Mouse (Mus musculus) gastrocnemius, postnatal 36 days (tissue): ENCODE measurements at regions not wholly inside any gene's neighbourhood (a gene's known extent, or its start where the extent isn't known, plus 50 kb on each side); places are given as distances from the start of the nearest gene placed in this dataset.

Experiments used
- DNase-seq, 2 experiments: peaks; one replicate each; pipeline ENCODE4 v3.0.0; 2022
- intact Hi-C: fragments of 180-260 bp; cut with DNase I; formaldehyde crosslinking; loops from one replicate; pipeline ENCODE4 v1.15.1; 2025

GRCm38 (mm10) chr16:52795184-52795583, 341.3 kb upstream of the Alcam start:
- intact Hi-C loops: no loop called here
- DNase-seq: no peak

- DNase-seq: no peak
- intact Hi-C loops: no loop called here
Measured at GRCm38 (mm10) chr16:52789946-52790345, 336.1 kb upstream of the Alcam start.

GRCm38 (mm10) chr16:52747744-52748143, 293.9 kb upstream of the Alcam start:
- intact Hi-C loops: no loop called here
- no peak for DNase-seq

- no peak for DNase-seq
- intact Hi-C loops: no loop called here
Measured at GRCm38 (mm10) chr16:52746186-52746585, 292.3 kb upstream of the Alcam start.

GRCm38 (mm10) chr16:52744720-52745119, 290.8 kb upstream of the Alcam start:
- no peak for DNase-seq
- intact Hi-C loops: no loop called here

- no peak for DNase-seq
- intact Hi-C loops: no loop called here
Measured at GRCm38 (mm10) chr16:52742166-52742565, 288.3 kb upstream of the Alcam start.

GRCm38 (mm10) chr16:52726120-52726844, 272.4 kb upstream of the Alcam start:
- no peak for DNase-seq
- intact Hi-C loops: no loop called here

- no peak for DNase-seq
- intact Hi-C loops: no loop called here
Measured at GRCm38 (mm10) chr16:52718231-52718932, 264.5 kb upstream of the Alcam start.

GRCm38 (mm10) chr16:52690272-52690671, 236.4 kb upstream of the Alcam start:
- no peak for DNase-seq
- intact Hi-C loops: no loop called here

- intact Hi-C loops: no loop called here
- no peak for DNase-seq
Measured at GRCm38 (mm10) chr16:52654825-52655224, 201.0 kb upstream of the Alcam start.
